Mouse (Mus musculus): ENCODE measurements at regions not wholly inside any gene's neighbourhood (a gene's known extent, or its start where the extent isn't known, plus 50 kb on each side); places are given as distances from the start of the nearest gene placed in this dataset.
"Not testable (repeated sequence)": the region's sequence is repeated elsewhere in the genome, so short reads cannot be mapped to it uniquely, and the experiment has no call there.

DNA sequence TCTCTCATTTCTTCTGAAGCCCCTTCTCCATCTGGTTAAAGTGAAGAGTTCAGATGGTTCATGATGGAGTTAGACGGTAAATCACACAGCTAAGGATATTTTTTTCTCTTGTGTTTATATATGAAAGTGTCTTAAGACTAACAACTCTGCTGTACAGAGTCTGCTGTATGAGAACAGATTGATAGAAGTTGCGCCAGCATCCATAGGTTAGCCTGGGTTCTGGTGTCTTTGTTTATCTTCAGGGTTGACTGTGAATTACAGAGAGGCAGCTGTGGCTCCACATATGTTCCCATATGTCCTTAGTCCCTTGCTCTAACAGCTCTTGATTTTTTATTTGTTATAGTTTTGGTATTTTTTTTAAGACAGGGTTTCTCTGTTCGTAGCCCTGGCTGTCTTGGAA, 334.9 kb upstream of the Api5 start:
- DNase-seq (ENCODE audit: low spot score): no peak

DNA sequence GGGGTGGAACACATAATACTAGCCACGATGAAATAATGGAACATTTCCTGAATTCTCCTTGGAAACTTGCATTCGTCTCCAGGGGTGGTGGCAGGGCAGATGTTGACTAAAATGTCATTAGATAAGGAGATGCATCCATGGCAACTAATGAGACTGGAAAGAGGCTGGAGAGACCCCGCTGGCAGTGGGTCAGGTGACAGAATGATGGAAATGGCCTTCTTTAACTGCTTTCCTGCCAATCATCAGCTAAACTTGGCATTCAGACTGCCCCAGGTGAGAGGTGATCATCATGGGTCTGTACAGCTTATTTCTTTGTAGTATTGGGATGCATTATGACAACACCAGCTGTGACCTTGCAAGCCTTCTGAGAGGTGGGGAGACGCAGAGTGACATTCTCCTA, 334.3 kb upstream of the Api5 start:
- no peak for DNase-seq (ENCODE audit: low spot score)

DNA sequence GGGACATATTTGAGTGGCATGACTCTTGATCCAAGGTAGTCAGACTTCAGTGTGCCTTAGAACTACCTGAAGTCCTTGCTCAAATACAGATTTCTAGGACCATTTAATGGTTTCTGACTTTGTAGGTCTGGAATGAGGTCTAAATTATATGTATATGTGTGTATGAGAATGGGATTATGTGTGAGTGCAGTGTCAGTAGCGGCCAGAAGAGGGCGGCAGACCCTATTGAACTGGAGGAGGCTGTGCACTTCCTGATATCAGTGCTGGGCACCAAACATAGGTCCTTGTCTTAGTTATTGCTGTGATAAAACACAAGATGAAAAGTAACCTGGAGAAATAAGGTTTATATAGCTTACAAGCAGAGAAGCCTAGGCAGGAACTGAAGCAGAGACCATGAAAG, 328.6 kb upstream of the Api5 start:
- DNase-seq (ENCODE audit: low spot score): no peak

DNA sequence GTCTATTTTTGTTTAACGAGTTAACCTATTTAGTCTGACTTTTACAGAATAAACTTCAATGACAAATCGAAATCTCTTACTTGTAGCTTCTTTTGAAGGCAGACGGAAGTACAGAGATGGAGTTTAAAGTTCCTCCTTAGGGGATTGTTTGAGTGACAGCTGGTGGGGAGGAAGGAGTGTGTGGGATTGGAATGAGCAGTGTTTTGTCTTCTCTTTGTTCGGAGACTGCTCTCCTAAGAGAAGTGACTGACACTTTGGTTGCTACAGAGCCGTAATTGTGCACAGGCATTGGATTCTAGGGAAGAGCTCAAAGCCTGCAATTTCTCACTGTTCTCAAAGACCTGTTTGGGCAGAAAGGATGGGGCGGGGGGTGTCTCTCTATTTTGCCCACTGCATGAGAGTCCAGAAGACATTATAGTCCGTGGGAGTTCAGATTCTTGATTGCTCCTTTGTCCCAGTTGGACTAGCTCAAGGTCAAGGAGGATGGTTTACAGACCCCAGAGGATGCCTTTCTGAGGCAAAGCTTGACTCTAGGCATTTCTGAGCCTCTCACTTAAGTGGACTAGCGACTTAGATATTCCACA, 327.0 kb upstream of the Api5 start:
- DNase-seq (ENCODE audit: low spot score): no peak

DNA sequence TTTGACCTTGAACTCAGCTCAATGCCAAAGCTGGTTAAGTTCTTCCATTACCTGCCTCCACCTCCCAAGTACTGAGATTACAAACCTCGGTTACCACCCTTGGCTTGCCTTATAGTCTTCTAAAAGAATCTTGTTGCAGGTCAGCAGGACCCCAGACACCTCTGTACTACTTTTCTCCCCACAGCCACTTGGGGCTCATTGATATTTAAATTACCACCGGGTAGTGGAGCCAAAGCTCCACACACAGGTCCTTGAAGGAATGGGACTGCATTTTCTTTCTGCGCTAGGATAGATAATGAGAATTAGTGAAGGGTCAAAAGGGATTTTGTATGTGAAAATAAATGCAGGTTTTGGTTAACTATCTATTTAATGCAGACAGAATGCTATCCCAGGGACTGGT, 326.5 kb upstream of the Api5 start:
- no peak for DNase-seq (ENCODE audit: low spot score)

DNA sequence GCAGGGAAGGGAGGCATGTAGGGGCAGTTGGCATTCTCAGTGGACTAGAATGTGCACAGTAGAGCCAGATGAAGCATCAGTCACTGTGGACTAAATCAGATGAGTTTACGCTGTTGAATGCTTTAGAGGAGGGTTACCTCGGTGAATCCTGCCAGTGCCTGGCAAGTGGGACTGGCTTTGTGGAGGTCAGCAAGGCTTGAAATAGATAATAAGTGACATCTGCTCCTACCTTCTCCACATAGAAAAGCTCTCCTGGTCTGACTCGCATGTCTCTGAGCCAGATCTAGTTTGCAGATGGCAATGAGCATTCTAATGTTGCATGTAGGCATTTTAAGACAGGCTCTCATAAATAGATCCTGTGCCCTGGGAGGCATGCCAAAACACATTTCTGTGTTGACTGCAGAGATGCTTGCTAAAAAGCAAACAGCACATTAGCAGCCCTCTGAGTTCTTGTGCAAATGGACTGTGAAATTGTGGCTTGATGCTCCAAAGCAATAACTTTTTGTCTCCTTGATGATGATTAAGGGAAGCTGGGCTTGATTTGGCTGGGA, 310.3 kb upstream of the Api5 start:
- DNase-seq (ENCODE audit: low spot score): peak; percentile 51

DNA sequence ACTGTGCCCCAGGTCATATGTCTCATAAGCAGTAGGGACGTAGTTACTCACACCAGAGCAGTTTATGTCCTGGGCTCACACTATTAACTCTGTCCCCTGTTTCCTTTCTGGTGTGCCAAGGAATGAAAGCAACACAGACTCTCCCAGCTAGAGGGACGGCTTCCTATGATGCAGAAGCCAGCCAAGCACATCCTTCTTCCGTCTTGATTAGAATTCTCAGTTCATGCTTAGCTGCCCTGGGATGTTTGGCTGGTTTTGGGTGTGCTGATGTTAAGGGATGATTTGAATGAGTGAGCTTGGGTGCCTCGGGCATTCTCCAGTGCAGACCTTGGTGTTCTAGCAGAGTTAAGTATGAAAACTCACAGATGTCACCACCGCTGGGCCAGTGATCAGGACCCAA, 291.9 kb upstream of the Api5 start:
- DNase-seq (ENCODE audit: low spot score): no peak

DNA sequence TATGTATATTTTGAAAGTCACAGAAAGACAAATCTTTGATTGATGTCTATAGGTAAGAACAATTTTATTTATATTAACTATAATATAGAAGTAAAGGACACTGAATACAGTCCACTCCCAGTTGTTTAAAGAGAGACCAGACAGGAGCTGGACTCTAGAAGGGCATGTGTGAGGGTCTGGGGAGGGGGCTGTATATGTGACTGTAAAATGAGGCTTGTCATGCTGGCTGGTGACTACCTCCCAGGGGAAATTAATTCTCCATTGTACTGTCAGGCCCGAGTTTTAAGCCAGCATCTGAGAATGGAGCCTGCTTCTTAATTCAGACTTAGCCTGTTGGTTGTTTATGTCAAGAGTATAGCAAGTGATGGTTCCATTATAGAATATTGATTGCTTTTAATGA, 261.4 kb upstream of the Api5 start:
- no peak for DNase-seq (ENCODE audit: low spot score)

DNA sequence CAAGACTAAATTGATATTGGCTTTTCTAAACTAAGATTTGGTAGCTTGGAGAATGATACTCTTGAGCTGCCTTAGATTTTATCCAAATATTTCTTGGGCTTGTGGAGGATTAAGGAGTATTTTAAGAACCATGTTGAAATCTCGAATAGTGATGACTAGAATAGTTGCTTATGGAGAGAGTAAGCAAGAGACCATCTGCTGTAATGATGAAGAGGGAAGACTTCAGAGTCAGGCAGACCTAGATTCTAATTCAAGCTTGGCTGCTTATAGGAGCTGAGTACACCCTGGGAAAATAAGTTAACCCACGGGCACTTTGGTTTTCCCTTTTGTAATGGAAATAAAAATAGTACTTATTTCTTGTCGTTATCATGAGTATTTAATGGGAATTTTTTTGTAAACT, 257.3 kb upstream of the Api5 start:
- no peak for DNase-seq (ENCODE audit: low spot score)

DNA sequence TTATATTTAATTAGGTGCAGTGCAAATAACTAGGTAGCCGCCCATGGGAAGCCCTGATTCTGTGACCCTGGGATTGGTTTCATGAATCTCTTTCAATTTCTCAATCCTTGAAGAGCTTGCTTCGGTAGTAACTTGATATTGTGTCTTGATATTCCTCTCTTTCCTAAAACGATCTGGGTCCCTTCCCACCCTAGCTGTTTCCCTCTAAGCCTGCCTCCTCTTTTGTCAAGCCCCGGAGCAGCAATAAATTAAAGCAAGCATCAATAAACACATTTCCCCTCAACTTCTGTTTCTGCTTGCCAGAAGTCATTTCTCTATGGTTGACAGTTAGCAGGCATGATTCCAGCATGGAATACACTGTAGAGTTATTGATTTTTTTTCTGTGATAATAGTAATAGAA, 252.6 kb upstream of the Api5 start:
- no peak for DNase-seq (ENCODE audit: low spot score)

DNA sequence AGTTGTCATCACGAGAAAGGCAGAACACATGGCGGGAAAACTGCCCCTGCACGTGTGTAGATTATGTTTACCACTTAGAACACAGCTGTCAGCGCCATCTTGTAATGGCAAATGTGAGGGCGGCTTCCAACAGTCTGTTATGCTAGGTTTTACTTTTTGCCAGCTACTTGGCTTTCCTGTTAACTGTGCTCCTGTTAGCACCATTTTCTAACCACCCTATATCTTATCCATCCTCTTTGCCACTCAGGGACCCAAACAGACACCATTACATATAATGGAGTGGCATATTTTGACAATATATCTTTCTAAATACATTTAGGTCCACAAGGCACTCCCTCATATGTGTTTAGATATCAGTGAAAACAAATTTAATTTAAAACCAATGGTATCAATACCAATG, 247.7 kb upstream of the Api5 start:
- DNase-seq (ENCODE audit: low spot score): not testable (repeated sequence)

DNA sequence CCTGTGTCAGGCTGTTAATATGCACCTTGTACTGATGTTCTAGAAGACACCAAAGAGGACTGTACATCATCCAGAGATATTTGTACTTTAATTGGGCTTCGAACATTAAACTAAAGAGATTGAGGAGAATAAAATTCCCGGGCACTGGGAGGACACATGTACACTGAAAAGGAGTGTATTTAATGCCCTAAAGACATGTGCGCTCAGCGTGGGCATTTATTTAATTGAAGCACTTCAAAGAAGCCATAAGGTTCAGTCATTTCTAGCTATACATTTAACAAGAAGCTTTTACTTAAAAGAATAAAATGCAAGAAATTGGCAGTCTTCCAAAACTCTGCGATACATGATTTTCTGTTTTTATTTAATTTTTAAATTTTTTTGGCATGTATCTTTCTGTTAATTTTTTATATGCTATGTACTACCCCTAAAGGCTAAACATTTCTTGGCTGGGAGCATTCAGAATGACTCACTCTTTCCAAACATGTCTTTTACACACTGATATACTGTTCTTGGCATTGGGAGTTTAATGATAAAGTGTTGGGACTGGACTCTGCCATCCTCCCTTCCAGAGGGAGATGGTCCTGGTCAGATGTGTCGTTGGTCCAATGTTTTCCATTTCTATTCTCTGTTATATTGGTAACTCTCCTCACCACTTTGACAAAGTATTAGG, 242.3 kb upstream of the Api5 start:
- no peak for DNase-seq (ENCODE audit: low spot score)

DNA sequence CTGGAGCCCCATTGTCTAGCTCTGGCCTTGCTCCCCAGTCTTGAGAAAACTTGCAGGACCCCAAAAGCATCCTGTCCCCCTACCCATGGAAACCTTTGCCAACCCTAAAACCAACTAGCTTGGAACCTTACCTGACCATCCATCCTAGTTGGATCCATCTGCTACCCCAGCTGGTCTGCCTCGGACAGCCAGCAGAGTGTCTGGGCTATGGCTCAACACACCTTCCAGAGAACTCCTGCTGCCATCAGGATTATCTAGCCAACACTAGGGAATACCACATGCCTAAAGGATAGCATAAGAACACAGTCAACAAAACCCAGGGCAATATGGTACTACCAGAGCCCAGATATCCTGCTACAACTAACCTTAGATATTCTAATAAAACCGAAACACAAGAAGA, 227.9 kb upstream of the Api5 start:
- no peak for DNase-seq (ENCODE audit: low spot score)

DNA sequence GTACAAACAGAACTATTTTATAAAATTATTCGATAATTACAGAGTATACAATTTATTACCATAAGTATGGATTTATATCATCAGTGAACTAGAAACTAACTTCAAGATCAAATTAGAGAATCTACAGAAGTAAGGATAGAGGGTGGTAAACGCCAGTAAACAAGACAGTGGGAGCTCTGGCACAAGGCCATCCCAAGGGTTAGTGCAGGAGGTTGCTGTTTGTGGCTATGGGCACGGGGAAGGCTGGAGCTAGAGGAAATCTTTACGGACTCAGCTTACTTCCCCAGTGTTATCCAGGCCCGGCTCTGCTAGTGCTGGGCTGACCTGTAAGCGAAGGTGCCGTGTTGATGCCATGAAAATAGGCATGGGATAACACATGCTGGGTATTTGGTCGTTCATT, 220.5 kb upstream of the Api5 start:
- no peak for DNase-seq (ENCODE audit: low spot score)
